Mouse (Mus musculus) thymus, postnatal 4 days (tissue): ENCODE measurements around the gene Xrcc6.
A peak's percentile ranks its signal among the peaks of the same experiment; 100 is the strongest.
"Not testable (repeated sequence)": the region's sequence is repeated elsewhere in the genome, so short reads cannot be mapped to it uniquely, and the experiment has no call there.

ENCODE experiments used
- DNase-seq: peaks from one replicate; pipeline ENCODE4 v3.0.0; 2021

Gene Xrcc6

GRCm38 (mm10) chr15:81966062-81966829 lies 21.4 kb upstream of the Xrcc6 start:
- no peak for DNase-seq

GRCm38 (mm10) chr15:81967821-81968220 lies 19.8 kb upstream of the Xrcc6 start:
- no peak for DNase-seq

- DNase-seq, result no peak
These were observed 19.2 kb upstream of the Xrcc6 start for GRCm38 (mm10) chr15:81968447-81968846.

GRCm38 (mm10) chr15:81969173-81969572 lies 18.5 kb upstream of the Xrcc6 start:
- DNase-seq, result no peak

GRCm38 (mm10) chr15:81969635-81970034 lies 18.0 kb upstream of the Xrcc6 start:
- not testable (repeated sequence) for DNase-seq

GRCm38 (mm10) chr15:81970498-81970897 lies 17.1 kb upstream of the Xrcc6 start:
- not testable (repeated sequence) for DNase-seq

GRCm38 (mm10) chr15:81975156-81975555 lies 12.5 kb upstream of the Xrcc6 start:
- DNase-seq, result not testable (repeated sequence)

GRCm38 (mm10) chr15:81980321-81980720 lies 7.3 kb upstream of the Xrcc6 start, which contains the start of gene 1700029P11Rik:
Gene 1700029P11Rik (plus strand): TSS chr15:81980540.
- DNase-seq, result no peak

- DNase-seq, result no peak
These were observed 5.5 kb upstream of the Xrcc6 start for GRCm38 (mm10) chr15:81982173-81982572.

GRCm38 (mm10) chr15:81985267-81986161 lies 2.1 kb upstream of the Xrcc6 start:
- DNase-seq, result no peak

- DNase-seq, result peak; percentile 80
These were observed 1.9 kb downstream of the Xrcc6 start for GRCm38 (mm10) chr15:81989371-81990062.

GRCm38 (mm10) chr15:81990549-81990948 lies 2.9 kb downstream of the Xrcc6 start:
- no peak for DNase-seq

GRCm38 (mm10) chr15:81993992-81994391 lies 6.4 kb downstream of the Xrcc6 start:
- DNase-seq, result no peak

GRCm38 (mm10) chr15:82004257-82004656 lies 16.6 kb downstream of the Xrcc6 start:
- no peak for DNase-seq

- no peak for DNase-seq
These were observed 24.3 kb downstream of the Xrcc6 start for GRCm38 (mm10) chr15:82011947-82012346.

- DNase-seq, result no peak
These were observed 27.2 kb downstream of the Xrcc6 start for GRCm38 (mm10) chr15:82014745-82015391.

GRCm38 (mm10) chr15:82015392-82016100 lies 27.9 kb downstream of the Xrcc6 start:
- peak; percentile 49 for DNase-seq

- DNase-seq, result peak; percentile 100
These were observed 28.6 kb downstream of the Xrcc6 start for GRCm38 (mm10) chr15:82016101-82016808.

GRCm38 (mm10) chr15:82016830-82017229 lies 29.2 kb downstream of the Xrcc6 start:
- DNase-seq, result peak; percentile 23

GRCm38 (mm10) chr15:82017461-82017860 lies 29.8 kb downstream of the Xrcc6 start:
- DNase-seq, result peak; percentile 51

GRCm38 (mm10) chr15:82019288-82019687 lies 31.7 kb downstream of the Xrcc6 start:
- no peak for DNase-seq
